Mouse (Mus musculus): ENCODE results near the gene Rab43.

DNA sequence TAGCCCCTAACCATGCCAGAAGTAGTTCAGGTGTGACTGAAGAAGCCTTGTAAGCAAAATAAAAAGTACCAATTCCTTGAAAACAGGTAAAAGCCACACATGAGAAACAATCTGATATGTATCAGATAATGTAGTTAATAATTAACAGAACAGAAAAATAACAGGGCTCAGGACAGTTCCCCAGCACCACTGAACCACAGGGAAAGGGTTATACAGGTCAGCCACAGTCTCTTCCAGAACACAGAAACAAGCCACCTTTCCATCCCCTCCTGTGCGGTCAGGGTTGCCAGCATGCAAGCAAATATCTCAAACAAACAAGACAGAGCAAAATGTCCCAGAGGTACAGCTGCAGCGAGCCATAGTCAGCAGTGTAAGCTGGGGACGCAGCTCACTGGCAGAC, 52.6 kb downstream of the Rab43 start:
- TF ChIP-seq POLR2A (IDR thresholded peaks at IDR 0.05; ENCODE audit: extremely low read depth, insufficient read depth, low read length): no peak
- no peak for TF ChIP-seq CTCF (IDR thresholded peaks at IDR 0.05; ENCODE audit: low read depth, low read length)

Measured in liver, adult 2 months (tissue).